Mouse (Mus musculus): ENCODE measurements at regions not wholly inside any gene's neighbourhood (a gene's known extent, or its start where the extent isn't known, plus 50 kb on each side); places are given as distances from the start of the nearest gene placed in this dataset.
A peak's percentile ranks its signal among the peaks of the same experiment; 100 is the strongest.
"Not testable (repeated sequence)": the region's sequence is repeated elsewhere in the genome, so short reads cannot be mapped to it uniquely, and the experiment has no call there.

- DNase-seq = no peak
These were observed 314.1 kb upstream of the Maf start for GRCm38 (mm10) chr8:116021691-116022090.

DNA sequence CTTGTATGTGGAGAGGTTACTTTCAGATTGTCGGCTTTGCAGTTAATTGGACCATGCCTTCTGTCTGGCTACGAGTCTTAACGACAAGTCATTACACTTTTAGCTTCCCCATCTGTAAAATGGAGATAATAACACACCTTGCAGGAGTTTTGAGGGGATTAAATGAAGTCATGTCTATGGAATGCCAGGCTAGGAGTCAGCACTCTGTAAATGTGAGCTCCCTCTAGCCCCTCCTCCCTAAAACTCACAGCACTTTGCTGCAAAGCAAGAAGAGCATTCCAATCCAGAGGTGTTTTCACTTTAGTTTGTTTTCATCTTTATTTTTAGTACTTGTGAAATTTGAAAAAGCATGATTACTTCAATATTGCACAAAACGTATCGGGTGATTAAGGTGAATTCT is 287.7 kb upstream of the Maf start:
- no peak for DNase-seq

DNA sequence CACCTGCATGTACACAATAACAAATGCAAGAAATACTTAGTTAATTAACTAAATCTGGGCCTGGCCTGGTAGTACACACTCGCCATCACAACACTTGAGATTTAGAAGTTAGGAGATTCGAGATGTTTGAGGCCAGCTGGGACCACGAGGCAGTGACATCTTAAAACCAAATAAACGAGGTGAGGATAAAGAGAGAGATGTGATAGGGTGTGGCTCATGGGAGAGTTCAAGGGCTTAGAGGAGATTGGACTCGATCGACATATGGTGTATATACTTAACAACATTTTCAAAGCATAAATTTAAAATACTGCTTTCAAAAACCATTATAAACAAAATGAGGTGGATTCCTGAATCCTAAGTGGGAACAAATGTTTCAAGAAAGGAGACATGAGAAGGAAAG is 284.4 kb upstream of the Maf start:
- DNase-seq = no peak

- no peak for DNase-seq
These were observed 275.8 kb upstream of the Maf start for GRCm38 (mm10) chr8:115983397-115983796.

GRCm38 (mm10) chr8:115982326-115982725 is 274.7 kb upstream of the Maf start:
- DNase-seq = no peak

GRCm38 (mm10) chr8:115981426-115981825 is 273.8 kb upstream of the Maf start:
- DNase-seq = no peak

DNA sequence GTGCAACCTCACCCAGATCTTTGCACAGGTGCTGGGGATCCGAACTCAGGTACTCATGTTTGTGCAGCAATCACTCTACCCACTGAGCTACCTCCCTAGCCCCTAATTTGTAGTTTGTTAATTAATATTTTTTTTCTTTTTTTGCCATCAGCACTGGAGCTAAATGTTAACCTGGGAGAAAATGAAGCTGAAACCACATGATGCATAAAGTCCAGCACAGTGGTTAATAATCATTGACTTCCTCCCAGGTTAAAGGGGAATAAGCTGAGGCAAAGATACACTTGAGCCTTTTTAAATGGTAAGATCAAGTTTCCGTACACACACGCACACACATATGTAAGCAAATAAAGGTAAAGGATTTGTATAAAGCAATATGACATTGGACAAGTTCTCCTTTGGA is 273.0 kb upstream of the Maf start:
- DNase-seq = no peak

DNA sequence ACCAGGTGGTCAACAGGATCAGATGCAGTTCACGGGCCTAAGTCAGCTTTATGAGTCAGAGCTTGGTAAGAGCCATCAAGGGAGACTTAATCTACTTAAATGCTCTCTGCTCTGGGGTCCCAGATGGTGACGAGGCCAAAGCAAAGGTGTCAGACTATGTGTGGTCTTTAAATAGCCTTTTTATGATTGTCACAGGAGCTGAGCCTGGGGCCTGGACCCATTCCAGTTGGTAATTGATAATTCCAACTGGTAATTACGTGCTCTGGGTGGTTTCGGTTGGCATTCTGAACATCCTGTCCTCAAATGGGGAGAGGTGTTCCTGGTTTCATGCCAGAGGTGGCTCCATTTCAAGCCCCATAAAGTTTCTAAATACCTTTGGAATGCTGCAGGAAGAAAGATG is 269.6 kb upstream of the Maf start:
- DNase-seq = no peak

GRCm38 (mm10) chr8:115974706-115975105 is 267.1 kb upstream of the Maf start:
- no peak for DNase-seq

DNA sequence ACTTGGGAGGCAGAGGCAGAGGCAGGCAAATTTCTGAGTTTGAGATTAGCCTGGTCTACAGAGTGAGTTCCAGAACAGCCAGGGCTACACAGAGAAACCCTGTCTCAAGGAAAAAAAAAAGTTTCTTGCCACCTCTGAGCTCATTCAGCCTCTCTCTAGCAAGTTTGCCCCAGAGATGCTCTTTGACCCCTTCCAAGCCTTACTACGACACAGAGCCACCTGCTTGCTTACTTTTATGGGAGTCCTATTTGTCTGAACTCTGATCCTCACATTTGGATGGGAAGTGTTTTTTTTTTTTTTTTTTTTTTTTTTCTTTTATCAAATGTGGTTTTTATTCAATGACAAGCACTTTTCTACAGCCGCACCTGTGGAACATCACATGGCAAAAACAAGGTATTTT is 263.8 kb upstream of the Maf start:
- not testable (repeated sequence) for DNase-seq

GRCm38 (mm10) chr8:115968121-115968520 is 260.5 kb upstream of the Maf start:
- no peak for DNase-seq

DNA sequence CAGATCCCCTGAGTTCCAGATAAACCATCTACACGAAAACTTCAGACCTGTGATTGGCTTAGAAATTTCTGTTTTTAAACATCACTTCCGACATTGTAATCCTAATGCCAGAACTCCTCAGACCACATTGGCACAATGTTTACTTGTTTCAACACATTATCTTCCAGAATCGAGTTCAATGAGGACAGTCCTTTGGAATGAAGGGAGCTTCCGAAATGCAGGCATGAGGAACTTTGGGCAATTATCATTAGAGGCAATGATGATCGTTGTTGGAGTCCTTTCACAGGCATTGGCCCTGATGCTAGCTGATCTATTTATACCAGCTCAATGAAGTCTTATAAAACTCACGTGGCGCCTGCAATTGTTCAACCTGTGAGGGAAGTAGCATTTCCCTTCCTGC is 258.4 kb upstream of the Maf start:
- DNase-seq = no peak

DNA sequence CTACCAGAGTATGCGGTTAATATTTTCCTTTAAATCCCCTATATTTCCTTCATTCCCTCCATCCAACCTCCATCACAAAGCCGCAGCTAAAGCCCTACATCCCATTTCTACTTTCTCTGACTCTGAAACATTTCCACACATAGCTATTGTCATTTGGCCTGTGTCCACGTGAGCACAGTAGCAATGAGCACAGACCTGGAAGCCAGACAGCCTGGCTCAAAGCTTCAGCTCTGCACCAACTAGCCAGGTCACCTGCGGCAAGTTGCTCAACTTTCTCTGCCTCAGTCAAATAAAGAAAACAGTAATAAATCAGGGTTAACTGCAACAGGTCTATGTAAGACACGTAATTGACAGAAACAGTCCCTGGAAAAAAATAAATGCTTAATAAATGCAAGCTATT is 247.8 kb upstream of the Maf start:
- no peak for DNase-seq

DNA sequence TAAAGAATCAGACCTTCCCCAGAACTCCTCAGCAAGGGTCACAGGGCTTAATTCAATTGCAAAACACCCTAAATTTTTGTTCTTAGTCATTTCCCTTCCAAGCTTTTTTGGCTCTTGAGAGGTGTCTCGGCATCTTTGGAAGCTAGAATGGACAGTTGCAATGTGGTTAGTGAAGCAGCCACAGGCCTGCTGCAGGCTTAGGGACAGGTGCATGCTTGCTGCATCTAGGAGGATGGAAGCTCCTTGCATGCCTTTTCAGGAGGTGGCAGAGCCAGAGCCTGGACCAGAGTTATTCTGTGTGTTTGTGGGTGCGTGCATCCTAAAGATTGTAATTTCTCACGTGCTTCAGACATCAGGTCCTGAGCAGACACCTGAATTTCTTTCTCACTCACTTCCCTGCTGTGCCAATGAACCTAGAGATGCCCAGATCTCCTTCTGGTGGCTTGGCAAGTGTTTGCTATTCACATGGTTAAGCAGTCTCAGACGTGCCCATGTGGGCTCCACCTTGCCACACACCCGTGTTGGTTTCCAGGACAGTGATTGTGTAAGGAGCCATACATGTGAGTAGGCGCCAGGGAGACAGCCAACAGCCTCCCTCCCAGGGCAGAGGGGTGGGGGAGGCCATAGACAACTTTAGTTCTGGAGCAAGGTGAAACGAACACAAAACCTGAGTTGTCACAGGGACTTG is 246.3 kb upstream of the Maf start:
- DNase-seq = no peak

DNA sequence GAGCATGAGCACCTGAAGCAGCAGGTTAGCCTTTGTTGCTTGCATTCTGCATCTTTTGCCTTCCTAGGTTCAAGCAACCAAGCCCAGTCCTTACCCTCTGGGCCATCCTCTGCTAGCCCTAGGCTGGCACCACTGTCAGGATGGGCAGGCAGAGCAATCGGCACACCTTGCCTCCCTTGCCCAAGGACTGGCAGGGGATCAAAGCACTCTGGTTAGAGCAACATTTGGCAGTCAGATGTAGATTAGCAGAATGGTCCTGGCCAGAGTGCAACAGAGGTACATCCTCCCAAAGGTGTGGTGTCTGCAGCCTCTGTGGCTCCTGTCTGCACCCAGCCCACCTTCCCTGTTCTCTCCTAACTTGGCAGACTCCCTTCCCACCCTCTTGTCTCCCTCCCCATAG is 244.9 kb upstream of the Maf start:
- DNase-seq = no peak

DNA sequence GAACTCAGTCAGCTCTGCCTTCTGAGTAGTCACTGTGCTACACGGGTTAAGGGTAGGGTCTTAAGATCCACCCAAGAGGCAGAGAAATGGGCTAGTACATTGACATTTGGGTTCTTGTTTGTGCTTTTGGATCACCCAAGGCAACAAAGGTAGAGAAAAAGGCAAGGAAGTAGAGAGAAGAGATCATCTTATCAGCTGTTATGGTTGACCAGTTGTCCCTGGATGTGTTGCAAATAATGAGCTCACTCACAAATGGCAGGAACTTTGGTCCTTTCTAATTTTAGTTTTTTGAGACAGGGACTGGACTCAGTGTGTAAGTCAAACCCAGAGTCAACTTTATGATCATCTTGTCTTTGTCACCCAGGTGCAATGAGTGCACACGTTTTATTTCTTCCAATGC is 241.3 kb upstream of the Maf start:
- DNase-seq = no peak

DNA sequence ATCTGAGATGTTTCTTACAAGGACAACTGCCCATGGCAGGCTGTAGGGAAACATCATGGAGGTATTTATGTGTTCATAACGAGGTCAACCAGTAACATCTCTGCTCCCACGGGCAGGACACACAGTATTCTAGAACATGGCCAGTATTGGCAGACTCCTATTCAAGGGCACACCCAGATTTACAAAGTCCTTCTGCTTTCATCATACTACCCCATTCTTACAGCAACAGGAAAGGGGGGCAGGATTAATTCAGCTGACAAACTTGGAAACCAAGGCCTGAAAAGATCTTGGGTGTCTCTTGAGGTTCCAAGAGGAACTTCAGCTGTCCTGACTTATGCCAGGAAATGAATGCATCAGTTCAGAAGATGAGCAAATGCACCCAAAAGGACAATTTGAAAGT is 240.4 kb upstream of the Maf start:
- no peak for DNase-seq

GRCm38 (mm10) chr8:115942731-115943509 is 235.3 kb upstream of the Maf start:
- DNase-seq = peak; percentile 10

- no peak for DNase-seq
These were observed 222.0 kb upstream of the Maf start for GRCm38 (mm10) chr8:115929472-115930210.

DNA sequence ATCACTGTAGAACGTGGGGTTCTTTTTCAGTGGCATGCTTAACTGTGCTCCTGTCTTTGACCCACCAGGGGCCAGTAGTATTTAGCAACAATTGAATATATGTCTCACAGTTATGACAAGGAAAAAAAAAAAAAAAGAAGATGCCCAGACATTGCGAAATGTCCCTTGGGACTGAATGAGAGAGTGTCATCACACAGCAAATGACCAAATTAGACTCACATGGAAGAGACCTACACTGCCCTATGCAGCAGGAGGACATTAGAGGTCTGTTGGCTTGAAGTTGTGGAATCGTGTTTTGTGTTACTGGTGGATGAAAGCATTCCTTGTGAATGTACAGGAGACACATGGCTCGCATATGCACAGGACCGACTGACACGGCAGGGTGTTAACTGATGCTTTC is 214.3 kb upstream of the Maf start:
- DNase-seq = no peak

- no peak for DNase-seq
These were observed 199.1 kb upstream of the Maf start for GRCm38 (mm10) chr8:115906650-115907049.

GRCm38 (mm10) chr8:115903853-115904420 is 196.3 kb upstream of the Maf start:
- no peak for DNase-seq

- no peak for DNase-seq
These were observed 190.1 kb upstream of the Maf start for GRCm38 (mm10) chr8:115897521-115898178.

All from liver (tissue).